Mouse (Mus musculus) heart, embryonic 16.5 days (tissue): Measurements from ENCODE around the gene Khdc4. TPM values are rescaled to one million over a fixed set of nuclear protein-coding genes. Genes with fewer than 3 reads are reported as not detected.

Experiments used
- ATAC-seq: fragments of 200-750 bp; cut with Nextera tagmentation; replicated peaks from 2 replicates; pipeline ENCODE4 v1.8.0; 2017; ENCODE audit warnings: moderate number of reproducible peaks; ENCODE audit not compliant: insufficient read depth, low FRiP score; ENCODE audit errors: extremely low read depth
- H3K27ac ChIP-seq: fragments of 300-500 bp; sonication (generic); 2 replicates; pipeline ENCODE4 v1.5.1; 2014; ENCODE audit warnings: mild to moderate bottlenecking, low read length, control low read depth, moderate library complexity
- H3K27me3 ChIP-seq: fragments of 300-500 bp; sonication (generic); 2 replicates; pipeline ENCODE4 v1.6.1; 2014; ENCODE audit warnings: low read length, mixed read lengths; ENCODE audit not compliant: control insufficient read depth, insufficient read depth
- H3K36me3 ChIP-seq: fragments of 300-500 bp; sonication (generic); 2 replicates; pipeline ENCODE4 v1.6.1; 2014; ENCODE audit not compliant: control insufficient read depth, insufficient read depth
- H3K4me1 ChIP-seq: fragments of 300-500 bp; sonication (generic); 2 replicates; pipeline ENCODE4 v1.6.1; 2014; ENCODE audit warnings: low read length, mixed read lengths; ENCODE audit not compliant: control insufficient read depth, insufficient read depth
- H3K4me2 ChIP-seq: fragments of 300-500 bp; sonication (generic); 2 replicates; pipeline ENCODE4 v1.6.1; 2014; ENCODE audit warnings: low read depth, mild to moderate bottlenecking, control low read depth, low read length
- H3K4me3 ChIP-seq: fragments of 300-500 bp; sonication (generic); 2 replicates; pipeline ENCODE4 v1.5.1; 2014; ENCODE audit warnings: mild to moderate bottlenecking, control low read depth, low read length
- H3K9ac ChIP-seq: fragments of 300-500 bp; sonication (generic); 2 replicates; pipeline ENCODE4 v1.6.1; 2014; ENCODE audit warnings: low read length, control low read depth
- H3K9me3 ChIP-seq: fragments of 300-500 bp; sonication (generic); replicated peaks from 2 replicates; pipeline ENCODE4 v1.6.1; 2016; ENCODE audit warnings: low read length; ENCODE audit not compliant: control insufficient read depth
- WGBS: fragments of 180-500 bp; shearing (Covaris S2); extraction: QIAGEN DNeasy Blood & Tissue Kit; methylation state at CpG from one replicate; pipeline ENCODE4 v1.1.7; 2014; 5-methylcytosine and 5-hydroxymethylcytosine counted together
- polyA plus RNA-seq: library from polyadenylated mRNA; unstranded; fragments of >200 nt; fragmentation: Nextera tagmentation; extraction: Ambion mirVana; gene quantifications from 2 replicates; pipeline ENCODE4 v1.2.1, GENCODE M21; 2015

The Khdc4 gene
- polyA plus RNA-seq, 1 experiment from 2014 or later, result 68.6 TPM

GRCm38 (mm10) chr3:88684236-88684979 lies 1.2 kb upstream of the Khdc4 start:
- Histone ChIP-seq H3K27me3 (no peaks in the 10 kb centered on the region), H3K36me3 (peaks cover 7% of the 10 kb centered on the region; the same call in 1 of the 2 replicates), H3K9me3 (no peaks in the 10 kb centered on the region), H3K27ac (peak overlapping the region; percentile 92), H3K4me1 (peaks cover 13% of the 10 kb centered on the region), H3K4me2 (peak overlapping the region; percentile 54), H3K4me3 (peak overlapping the region; percentile 99), H3K9ac (peak overlapping the region; percentile 73)
- no peak for ATAC-seq
- WGBS, result 58% methylated on average over 7 of the region's 8 CpGs

- Histone ChIP-seq H3K9ac (peak overlapping the region; percentile 98), H3K4me1 (peaks cover 13% of the 10 kb centered on the region), H3K4me2 (peak overlapping the region; percentile 97), H3K4me3 (peak overlapping the region; percentile 99), H3K36me3 (peaks cover 23% of the 10 kb centered on the region), H3K27me3 (no peaks in the 10 kb centered on the region), H3K27ac (peak overlapping the region; percentile 98), H3K9me3 (no peaks in the 10 kb centered on the region)
- peak; percentile 63 for ATAC-seq
- WGBS, result under 1% methylated on average over 45 of the region's 45 CpGs
Measured at GRCm38 (mm10) chr3:88685958-88686451, 402 bp downstream of the Khdc4 start.

- Histone ChIP-seq H3K9ac (peak overlapping the region; percentile 98), H3K27me3 (no peaks in the 10 kb centered on the region), H3K36me3 (peaks cover 30% of the 10 kb centered on the region), H3K27ac (peak overlapping the region; percentile 98), H3K4me3 (peak overlapping the region; percentile 99), H3K4me2 (peak overlapping the region; percentile 97), H3K4me1 (peaks cover 13% of the 10 kb centered on the region), H3K9me3 (no peaks in the 10 kb centered on the region)
- ATAC-seq, result no peak
- WGBS, result 16% methylated on average over 13 of the region's 13 CpGs
Measured at GRCm38 (mm10) chr3:88686734-88687611, 1.4 kb downstream of the Khdc4 start.

- Histone ChIP-seq H3K9me3 (no peaks in the 10 kb centered on the region), H3K27me3 (no peaks in the 10 kb centered on the region), H3K4me3 (no peak overlapping the region), H3K9ac (no peak overlapping the region), H3K4me1 (peaks cover 13% of the 10 kb centered on the region), H3K36me3 (peaks cover 43% of the 10 kb centered on the region), H3K4me2 (no peak overlapping the region), H3K27ac (no peak overlapping the region)
- no peak for ATAC-seq
- 71% methylated on average over 5 of the region's 5 CpGs for WGBS
Measured at GRCm38 (mm10) chr3:88689079-88689478, 3.5 kb downstream of the Khdc4 start.

GRCm38 (mm10) chr3:88695545-88695944 lies 9.9 kb downstream of the Khdc4 start:
- Histone ChIP-seq H3K27me3 (no peaks in the 10 kb centered on the region), H3K4me2 (no peak overlapping the region), H3K27ac (no peak overlapping the region), H3K9ac (no peak overlapping the region), H3K4me3 (no peak overlapping the region), H3K9me3 (no peaks in the 10 kb centered on the region), H3K4me1 (no peaks in the 10 kb centered on the region), H3K36me3 (peaks cover 78% of the 10 kb centered on the region)
- ATAC-seq, result no peak

GRCm38 (mm10) chr3:88698051-88698450 lies 12.4 kb downstream of the Khdc4 start:
- H3K4me2 ChIP-seq, result no peak overlapping the region
- WGBS, result 90% methylated on average over 1 of the region's 1 CpGs
- no peak overlapping the region for H3K4me3 ChIP-seq
- H3K9ac ChIP-seq, result no peak overlapping the region
- no peak overlapping the region for H3K27ac ChIP-seq
- H3K36me3 ChIP-seq, result peaks cover 74% of the 10 kb centered on the region
- no peak for ATAC-seq
- H3K9me3 ChIP-seq, result no peaks in the 10 kb centered on the region
- no peaks in the 10 kb centered on the region for H3K27me3 ChIP-seq
- H3K4me1 ChIP-seq, result peaks cover 6% of the 10 kb centered on the region

GRCm38 (mm10) chr3:88698834-88699233 lies 13.2 kb downstream of the Khdc4 start:
- peaks cover 6% of the 10 kb centered on the region for H3K4me1 ChIP-seq
- H3K36me3 ChIP-seq, result peaks cover 71% of the 10 kb centered on the region
- no peak for ATAC-seq
- no peaks in the 10 kb centered on the region for H3K9me3 ChIP-seq
- H3K4me2 ChIP-seq, result no peak overlapping the region
- no peaks in the 10 kb centered on the region for H3K27me3 ChIP-seq
- 94% methylated on average over 6 of the region's 6 CpGs for WGBS
- no peak overlapping the region for H3K9ac ChIP-seq
- H3K4me3 ChIP-seq, result no peak overlapping the region
- H3K27ac ChIP-seq, result no peak overlapping the region

- no peak for ATAC-seq
- no peak overlapping the region for H3K27ac ChIP-seq
- peaks cover 71% of the 10 kb centered on the region for H3K36me3 ChIP-seq
- peaks cover 6% of the 10 kb centered on the region for H3K4me1 ChIP-seq
- no peaks in the 10 kb centered on the region for H3K9me3 ChIP-seq
- no peaks in the 10 kb centered on the region for H3K27me3 ChIP-seq
- no peak overlapping the region for H3K9ac ChIP-seq
- WGBS, result 82% methylated on average over 3 of the region's 3 CpGs
- H3K4me3 ChIP-seq, result no peak overlapping the region
- H3K4me2 ChIP-seq, result no peak overlapping the region
Measured at GRCm38 (mm10) chr3:88700247-88700646, 14.6 kb downstream of the Khdc4 start.

GRCm38 (mm10) chr3:88701222-88701621 lies 15.6 kb downstream of the Khdc4 start:
- ATAC-seq, result peak; percentile 77
- peak overlapping the region; percentile 50 for H3K27ac ChIP-seq
- H3K4me3 ChIP-seq, result no peak overlapping the region
- no peak overlapping the region for H3K4me2 ChIP-seq
- H3K9me3 ChIP-seq, result no peaks in the 10 kb centered on the region
- peaks cover 6% of the 10 kb centered on the region for H3K4me1 ChIP-seq
- no peak overlapping the region for H3K9ac ChIP-seq
- H3K27me3 ChIP-seq, result no peaks in the 10 kb centered on the region
- WGBS, result 27% methylated on average over 3 of the region's 3 CpGs
- peaks cover 68% of the 10 kb centered on the region for H3K36me3 ChIP-seq
